Mouse (Mus musculus) ES-E14 (cell line): ENCODE results near the gene Tmem123. TPM values are rescaled to one million over a fixed set of nuclear protein-coding genes. Genes with fewer than 3 reads are reported as not detected.

Source experiments
- DNase-seq: peaks from one replicate; pipeline ENCODE4 v3.0.0-alpha.2; 2013; ENCODE audit warnings: low read depth, low spot score
- H3K27ac ChIP-seq: 2 replicates; pipeline ENCODE4 v1.5.1; 2012; ENCODE audit warnings: low read depth, mild to moderate bottlenecking, low read length, moderate library complexity, mixed read lengths; ENCODE audit not compliant: poor library complexity, insufficient read depth, severe bottlenecking
- H3K36me3 ChIP-seq: 2 replicates; pipeline ENCODE4 v1.6.1; 2012; ENCODE audit warnings: mild to moderate bottlenecking, low read length, moderate library complexity, mixed read lengths; ENCODE audit not compliant: control insufficient read depth, poor library complexity, insufficient read depth, severe bottlenecking
- H3K4me1 ChIP-seq, 2 experiments: fragments of 150-350 bp in 1 of 2; sonication (generic) in 1 of 2; 2 replicates each; pipeline ENCODE4 v1.6.1; 2012; ENCODE audit warnings: low read length in 2 of 2, mild to moderate bottlenecking in 1 of 2, mixed read lengths in 1 of 2; ENCODE audit not compliant: control insufficient read depth in 2 of 2, insufficient read depth in 2 of 2, poor library complexity in 1 of 2
- H3K4me3 ChIP-seq, 2 experiments: fragments of 150-350 bp in 1 of 2; sonication (generic) in 1 of 2; 2 replicates each; pipeline ENCODE4 v1.5.1; 2012; ENCODE audit warnings: low read length in 2 of 2, low read depth in 1 of 2, mild to moderate bottlenecking in 1 of 2, mixed read lengths in 1 of 2; ENCODE audit not compliant: insufficient read depth in 1 of 2, poor library complexity in 1 of 2, severe bottlenecking in 1 of 2
- H3K9ac ChIP-seq: 2 replicates; pipeline ENCODE4 v1.6.1; 2012; ENCODE audit warnings: low read depth, mild to moderate bottlenecking, low read length, mixed read lengths; ENCODE audit not compliant: poor library complexity, insufficient read depth, severe bottlenecking
- H3K9me3 ChIP-seq: fragments of 150-350 bp; sonication (generic); 2 replicates; pipeline ENCODE4 v1.6.1; 2012; ENCODE audit warnings: low read depth, mild to moderate bottlenecking, low read length; ENCODE audit not compliant: control insufficient read depth, insufficient read depth
- CHD2 ChIP-seq: IDR thresholded peaks from 2 replicates; pipeline ENCODE4 v1.6.1; 2014; ENCODE audit warnings: mild to moderate bottlenecking, low read depth, low read length, inconsistent platforms
- HCFC1 ChIP-seq: IDR thresholded peaks from 2 replicates; pipeline ENCODE4 v1.6.1; 2012; ENCODE audit warnings: low read length, inconsistent platforms, borderline replicate concordance; ENCODE audit not compliant: insufficient read depth
- MAFK ChIP-seq: IDR thresholded peaks from 2 replicates; pipeline ENCODE4 v1.6.1; 2014; ENCODE audit warnings: mild to moderate bottlenecking, low read depth, low read length, inconsistent platforms; ENCODE audit not compliant: insufficient read depth
- ZC3H11A ChIP-seq: IDR thresholded peaks from 2 replicates; pipeline ENCODE4 v1.6.1; 2012; ENCODE audit warnings: low read depth, mild to moderate bottlenecking, inconsistent platforms, low read length, borderline replicate concordance
- ZNF384 ChIP-seq: IDR thresholded peaks from 2 replicates; pipeline ENCODE4 v1.6.1; 2012; ENCODE audit warnings: low read depth, low read length, inconsistent platforms
- in situ Hi-C, 2 experiments: fragments of 600-800 bp; cut with MboI; formaldehyde crosslinking; loops; one replicate each; pipeline ENCODE4 v1.15.1; 2025; ENCODE audit warnings: low sequenced_read_pairs in 2 of 2, inconsistent platforms in 1 of 2; ENCODE audit not compliant: unreplicated experiment in 2 of 2
- total RNA-seq: library from RNA; depleted of rRNA; stranded (reverse); fragments of 300-350 nt; gene quantifications from 2 replicates; pipeline ENCODE4 v1.2.3, GENCODE M21; 2012

The Tmem123 gene
- total RNA-seq, 1 experiment = 27.5 TPM

DNA sequence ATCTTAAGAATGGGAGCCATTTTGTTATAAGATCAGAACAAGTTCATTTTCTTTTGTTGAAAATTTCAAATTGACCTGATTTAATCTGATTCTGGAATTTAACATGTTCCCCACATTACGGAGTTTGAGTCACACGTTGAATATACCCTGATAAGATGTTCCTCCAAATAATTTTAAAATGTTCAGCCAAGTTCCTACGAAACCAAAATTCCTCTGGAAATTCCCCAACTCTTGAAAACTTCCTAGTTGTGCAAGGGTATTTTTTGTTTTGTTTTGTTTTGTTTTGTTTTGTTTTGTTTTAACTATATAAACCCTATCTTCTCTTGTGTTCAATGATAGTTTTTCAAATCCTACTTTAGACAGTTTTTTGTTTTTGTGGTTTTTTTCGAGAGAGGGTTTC, 64.9 kb downstream of the Tmem123 start:
- H3K27ac ChIP-seq = no peak overlapping the region
- no peak overlapping the region for H3K4me3 ChIP-seq
- peaks cover 3 to 6% of the 10 kb centered on the region in 2 experiments; a peak in 1 of 4 replicates for H3K4me1 ChIP-seq
- H3K9ac ChIP-seq = no peak overlapping the region
- TF ChIP-seq ZC3H11A = no peak
- TF ChIP-seq ZNF384 = no peak
- TF ChIP-seq HCFC1 = no peak
- no peak for TF ChIP-seq CHD2
- no peak for TF ChIP-seq MAFK
- in situ Hi-C loops = no loop called here
- peaks cover 3% of the 10 kb centered on the region; the same call in 1 of the 2 replicates for H3K36me3 ChIP-seq
- no peak for DNase-seq
- no peaks in the 10 kb centered on the region for H3K9me3 ChIP-seq

GRCm38 (mm10) chr9:7829531-7830528, 66.0 kb downstream of the Tmem123 start:
- H3K27ac ChIP-seq = no peak overlapping the region
- no peak overlapping the region for H3K9ac ChIP-seq
- peaks cover 3 to 5% of the 10 kb centered on the region in 2 experiments; a peak in 1 of 4 replicates for H3K4me1 ChIP-seq
- TF ChIP-seq HCFC1 = no peak
- no peak for TF ChIP-seq ZC3H11A
- TF ChIP-seq ZNF384 = no peak
- no peak for TF ChIP-seq CHD2
- no peak for TF ChIP-seq MAFK
- H3K4me3 ChIP-seq = no peak overlapping the region
- no peak for DNase-seq
- in situ Hi-C loops = no loop called here
- peaks cover 2% of the 10 kb centered on the region; the same call in 1 of the 2 replicates for H3K36me3 ChIP-seq
- H3K9me3 ChIP-seq = no peaks in the 10 kb centered on the region

DNA sequence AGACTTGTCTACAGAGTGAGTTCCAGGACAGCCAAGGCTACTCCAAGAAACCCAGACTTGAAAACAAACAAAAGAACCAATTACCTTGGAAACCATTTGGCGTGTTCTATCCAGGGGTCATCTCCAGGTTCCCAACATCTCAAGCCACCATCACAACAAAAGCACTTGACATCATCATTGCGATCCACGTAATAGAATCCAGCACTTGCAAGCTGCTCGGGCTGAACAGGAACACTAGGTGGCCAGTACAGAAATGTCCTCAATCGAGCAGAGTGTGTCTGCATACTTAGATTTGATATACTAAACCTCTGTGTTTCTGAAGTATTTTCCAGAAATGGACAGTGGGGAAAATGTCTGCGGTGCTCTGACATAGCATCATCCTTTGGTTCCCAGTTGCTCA, 69.6 kb downstream of the Tmem123 start:
- in situ Hi-C loops = no loop called here
- TF ChIP-seq HCFC1 (no peak), ZNF384 (no peak), ZC3H11A (no peak), CHD2 (no peak), MAFK (no peak)
- Histone ChIP-seq H3K4me1 (peaks cover 3 to 4% of the 10 kb centered on the region in 2 experiments; a peak in 3 of 4 replicates), H3K36me3 (peaks cover 2% of the 10 kb centered on the region; the same call in 1 of the 2 replicates), H3K27ac (no peak overlapping the region), H3K9ac (no peak overlapping the region), H3K4me3 (no peak overlapping the region), H3K9me3 (no peaks in the 10 kb centered on the region)
- no peak for DNase-seq

GRCm38 (mm10) chr9:7835302-7835701, 71.5 kb downstream of the Tmem123 start:
- H3K9me3 ChIP-seq = no peaks in the 10 kb centered on the region
- H3K9ac ChIP-seq = no peak overlapping the region
- peaks cover 2 to 3% of the 10 kb centered on the region in 2 experiments; a peak in 2 of 4 replicates for H3K4me1 ChIP-seq
- DNase-seq = no peak
- no peak overlapping the region for H3K27ac ChIP-seq
- TF ChIP-seq ZNF384 = no peak
- no peak for TF ChIP-seq HCFC1
- no peak for TF ChIP-seq ZC3H11A
- no peak for TF ChIP-seq CHD2
- TF ChIP-seq MAFK = no peak
- in situ Hi-C loops = no loop called here
- peak overlapping the region in 1 of 2 experiments; percentile 79; a peak in 1 of 4 replicates for H3K4me3 ChIP-seq
- peaks cover 2% of the 10 kb centered on the region; the same call in 1 of the 2 replicates for H3K36me3 ChIP-seq
